Mouse (Mus musculus) cortical plate, adult 2 months (tissue): Measurements from ENCODE around the gene Tubgcp6. TPM values are rescaled to one million over a fixed set of nuclear protein-coding genes. Genes with fewer than 3 reads are reported as not detected.

ENCODE experiments used
- H3K27ac ChIP-seq: fragments of 200-500 bp; 2 replicates; pipeline ENCODE4 v1.5.1; 2012; ENCODE audit warnings: low read length, control low read depth, inconsistent platforms; ENCODE audit not compliant: insufficient read depth
- H3K4me1 ChIP-seq: fragments of 200-500 bp; 2 replicates; pipeline ENCODE4 v1.6.1; 2011; ENCODE audit warnings: low read length; ENCODE audit not compliant: control insufficient read depth, insufficient read depth
- H3K4me3 ChIP-seq: fragments of 200-500 bp; 2 replicates; pipeline ENCODE4 v1.5.1; 2011; ENCODE audit warnings: mild to moderate bottlenecking, low read length, control low read depth; ENCODE audit not compliant: insufficient read depth
- CTCF ChIP-seq: fragments of 200-500 bp; IDR thresholded peaks from 2 replicates; pipeline ENCODE4 v1.5.1; 2011; ENCODE audit warnings: mild to moderate bottlenecking, control low read depth, low read length; ENCODE audit not compliant: insufficient read depth; ENCODE audit errors: extremely low read depth
- POLR2A ChIP-seq: fragments of 200-500 bp; IDR thresholded peaks from 2 replicates; pipeline ENCODE4 v1.6.1; 2011; ENCODE audit warnings: mild to moderate bottlenecking, low read length, control low read depth; ENCODE audit not compliant: insufficient read depth; ENCODE audit errors: extremely low read depth
- polyA plus RNA-seq: library from polyadenylated mRNA; depleted of rRNA; stranded (reverse); fragments of >200 nt; gene quantifications from 2 replicates; pipeline ENCODE4 v1.2.3, GENCODE M21; 2012

The Tubgcp6 gene
- polyA plus RNA-seq, 1 experiment = 31.8 TPM

DNA sequence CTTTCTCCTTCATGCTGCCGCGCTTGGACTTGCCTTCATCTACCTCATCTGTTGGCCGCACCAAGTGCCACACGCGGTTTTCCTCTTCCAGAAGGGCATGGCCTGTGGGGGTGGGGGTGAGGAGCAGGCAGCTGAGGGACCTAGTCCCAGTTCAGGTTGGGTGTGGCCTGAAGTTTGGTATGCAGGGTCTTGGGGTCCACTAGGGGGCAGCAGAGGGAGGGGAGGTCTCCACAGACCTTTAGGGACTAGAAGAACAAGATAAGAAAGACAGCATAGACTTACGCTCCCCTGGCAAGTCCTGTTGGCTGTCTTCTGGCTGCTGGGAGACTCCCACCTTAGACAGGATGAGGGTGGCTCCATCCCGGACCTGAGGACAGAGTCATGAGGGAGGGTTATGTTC, 35.0 kb upstream of the Tubgcp6 start:
- H3K4me3 ChIP-seq = no peak overlapping the region
- no peaks in the 10 kb centered on the region for H3K4me1 ChIP-seq
- TF ChIP-seq POLR2A = no peak
- peak; percentile 56 for TF ChIP-seq CTCF
- no peak overlapping the region for H3K27ac ChIP-seq

DNA sequence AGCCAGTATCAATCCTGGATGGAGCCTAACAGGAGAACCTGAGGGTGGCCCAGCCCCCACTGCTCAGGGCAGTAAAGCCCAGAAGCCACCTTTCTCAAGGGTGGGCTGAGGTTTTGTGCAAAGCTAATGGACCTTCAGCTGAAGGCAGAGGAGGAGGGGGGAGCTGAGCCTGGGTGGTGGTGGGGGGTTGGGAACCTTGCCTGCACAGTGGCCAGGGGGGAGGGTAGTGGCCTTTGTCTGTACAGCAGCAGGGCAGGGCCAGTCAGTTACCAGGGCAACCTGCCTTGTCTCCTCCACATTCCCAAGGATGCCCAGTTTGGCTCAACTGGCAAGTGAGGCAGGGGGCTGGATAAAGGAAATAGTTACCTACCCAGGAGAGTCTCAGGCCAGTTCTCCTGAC, 29.4 kb upstream of the Tubgcp6 start:
- Histone ChIP-seq H3K4me3 (no peak overlapping the region), H3K4me1 (0 out of 2 replicates have a peak, but pooled peaks cover 1% of the 10 kb centered on the region), H3K27ac (no peak overlapping the region)
- TF ChIP-seq POLR2A = no peak
- no peak for TF ChIP-seq CTCF

DNA sequence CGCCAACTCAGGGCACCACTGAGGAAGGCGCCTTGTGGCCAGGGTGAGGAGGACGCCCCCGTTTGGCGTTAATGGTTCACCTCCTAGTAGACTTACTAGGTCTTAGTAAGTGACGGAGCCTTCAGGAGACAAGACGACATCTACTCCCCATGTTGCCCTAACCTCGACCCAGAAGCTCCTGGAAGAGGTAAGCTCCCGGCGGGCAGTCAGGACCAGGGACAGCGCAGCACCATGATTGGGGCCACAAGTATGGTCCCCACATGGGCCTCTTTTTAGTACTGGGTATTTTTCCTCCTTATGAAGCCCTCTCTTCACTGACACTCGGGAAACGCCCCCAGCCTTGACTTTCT, 27.1 kb upstream of the Tubgcp6 start:
- Histone ChIP-seq H3K4me1 (peaks cover 3% of the 10 kb centered on the region), H3K27ac (no peak overlapping the region), H3K4me3 (peak overlapping the region; percentile 80; the same call in 1 of the 2 replicates)
- TF ChIP-seq POLR2A (no peak), CTCF (no peak)

DNA sequence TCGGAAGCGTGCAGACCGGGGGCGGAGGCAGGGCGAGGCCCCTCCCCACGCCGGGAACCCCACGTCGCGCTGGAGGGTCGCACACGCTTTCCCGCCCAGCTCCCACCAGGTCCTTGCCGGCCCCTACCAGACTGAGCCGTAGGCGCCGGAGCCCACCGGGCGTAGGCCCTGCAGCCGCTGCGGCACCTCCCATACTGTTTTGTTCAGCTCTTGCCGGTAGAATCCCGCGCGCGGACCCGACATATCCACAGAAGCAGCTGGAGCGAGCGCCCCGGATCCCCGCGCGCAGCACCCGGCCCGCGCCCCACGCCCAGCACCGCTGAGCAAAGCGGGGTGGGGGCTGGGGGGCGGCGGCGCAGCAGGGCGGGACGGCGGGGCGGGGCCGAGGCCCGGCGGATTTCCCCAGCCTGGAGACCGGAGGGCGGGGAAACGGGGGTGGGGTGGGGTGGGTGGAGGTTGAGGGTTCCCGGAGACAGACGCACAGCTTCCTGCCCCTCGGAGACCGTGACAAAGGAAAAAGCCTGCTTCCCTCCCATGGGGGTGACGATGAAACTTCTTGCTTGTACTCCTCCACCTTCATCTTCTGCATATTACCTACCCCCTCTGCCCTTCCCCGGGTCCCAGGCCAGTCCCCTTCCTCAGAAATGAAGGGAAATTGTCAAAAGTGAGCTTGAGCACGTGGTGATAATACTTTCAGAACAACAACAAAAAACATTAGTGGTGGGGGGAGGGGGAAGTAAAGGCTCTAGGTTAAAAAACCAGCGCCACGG, 26.5 kb upstream of the Tubgcp6 start, which contains the start of gene Mapk11:
TSS of gene Mapk11 (minus strand) at position 358 of the 770 bp plus-strand sequence.
- H3K4me1 ChIP-seq = peaks cover 3% of the 10 kb centered on the region
- H3K27ac ChIP-seq = peak within 1 kb of the TSS; percentile 78; the same call in 1 of the 2 replicates
- peak within 1 kb of the TSS; percentile 80 for H3K4me3 ChIP-seq
- TF ChIP-seq POLR2A = no peak

DNA sequence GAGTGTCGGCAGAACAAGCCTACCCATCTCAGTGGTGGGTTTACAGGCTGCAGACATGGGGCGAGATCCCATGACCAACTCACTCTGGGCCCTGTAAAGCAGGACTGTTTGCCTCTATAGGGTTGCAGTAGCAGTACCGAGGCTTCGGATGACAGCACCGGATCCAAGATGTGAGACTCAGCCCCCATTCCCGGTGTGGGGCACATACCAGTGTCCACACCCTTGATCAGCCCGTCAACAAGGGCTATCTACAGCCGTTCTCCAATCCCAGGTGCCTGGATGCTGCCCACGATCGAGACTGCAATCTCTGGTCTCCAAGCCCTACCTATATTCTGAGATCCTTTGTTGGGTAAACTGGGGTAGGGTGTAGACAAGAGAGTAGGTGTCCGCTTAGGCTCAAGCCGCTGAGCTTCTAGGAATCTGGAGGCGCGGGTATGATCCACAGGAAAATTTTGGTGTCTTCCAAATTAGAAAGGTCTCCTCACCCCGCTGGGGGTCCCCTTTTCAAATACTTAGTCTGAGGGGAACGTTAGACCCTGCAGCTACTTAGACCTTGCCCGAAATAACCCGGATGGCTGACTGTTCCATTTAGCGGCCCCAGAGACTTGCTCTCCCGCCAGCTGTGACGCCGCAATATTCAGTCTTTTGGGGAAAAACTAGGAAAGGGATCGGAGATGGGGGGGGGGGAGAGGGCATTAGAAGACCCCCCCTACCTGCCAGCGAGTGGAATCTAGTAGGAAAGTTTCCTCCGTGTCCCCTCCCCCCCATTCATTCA, 25.8 kb upstream of the Tubgcp6 start:
- TF ChIP-seq CTCF (no peak), POLR2A (no peak)
- Histone ChIP-seq H3K4me1 (peaks cover 3% of the 10 kb centered on the region), H3K4me3 (peak overlapping the region; percentile 80), H3K27ac (peak overlapping the region; percentile 78; the same call in 1 of the 2 replicates)

DNA sequence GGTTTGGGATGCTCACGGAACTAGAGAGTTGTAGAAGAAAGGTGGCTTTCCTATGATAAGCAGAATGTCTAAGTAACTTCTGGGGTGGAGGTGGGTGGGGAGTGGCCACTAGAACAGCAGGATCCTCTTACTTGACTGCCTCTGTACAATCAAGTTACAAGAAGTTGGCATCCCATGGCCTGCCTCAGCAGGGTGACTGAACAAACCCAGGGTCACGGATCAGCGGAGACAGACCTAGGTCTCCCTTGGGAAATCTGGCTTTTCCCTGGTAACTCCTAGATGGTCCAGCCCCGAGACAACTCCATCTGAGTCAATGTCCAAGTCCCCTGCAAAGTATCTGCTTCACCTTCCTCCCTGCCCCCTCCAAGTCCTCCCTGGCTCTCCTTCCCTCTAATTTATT, 25.0 kb upstream of the Tubgcp6 start:
- no peak for TF ChIP-seq CTCF
- TF ChIP-seq POLR2A = no peak
- peaks cover 3% of the 10 kb centered on the region for H3K4me1 ChIP-seq
- H3K27ac ChIP-seq = no peak overlapping the region
- peak overlapping the region; percentile 80 for H3K4me3 ChIP-seq

DNA sequence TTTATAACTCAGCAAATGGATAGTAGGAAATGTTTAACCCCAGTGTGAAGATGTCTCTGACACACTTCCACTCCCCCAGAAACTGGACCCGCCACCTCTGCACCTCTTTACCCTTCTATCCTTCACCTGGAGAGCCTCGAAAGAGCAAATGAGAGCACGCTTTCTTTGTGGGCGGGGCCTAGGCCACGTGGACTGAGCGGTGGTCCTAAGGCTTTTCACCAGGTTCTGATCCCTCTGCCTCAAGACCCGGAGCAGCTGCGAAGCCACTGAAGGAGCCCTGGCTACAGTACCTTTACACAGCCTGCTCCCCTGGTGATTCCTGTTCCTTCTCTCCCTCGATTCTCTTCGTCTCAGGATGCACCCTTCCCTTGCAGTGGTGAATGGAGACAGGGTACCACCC, 24.5 kb upstream of the Tubgcp6 start:
- no peak overlapping the region for H3K27ac ChIP-seq
- TF ChIP-seq POLR2A = no peak
- no peak for TF ChIP-seq CTCF
- H3K4me3 ChIP-seq = peak overlapping the region; percentile 80
- peaks cover 3% of the 10 kb centered on the region for H3K4me1 ChIP-seq

DNA sequence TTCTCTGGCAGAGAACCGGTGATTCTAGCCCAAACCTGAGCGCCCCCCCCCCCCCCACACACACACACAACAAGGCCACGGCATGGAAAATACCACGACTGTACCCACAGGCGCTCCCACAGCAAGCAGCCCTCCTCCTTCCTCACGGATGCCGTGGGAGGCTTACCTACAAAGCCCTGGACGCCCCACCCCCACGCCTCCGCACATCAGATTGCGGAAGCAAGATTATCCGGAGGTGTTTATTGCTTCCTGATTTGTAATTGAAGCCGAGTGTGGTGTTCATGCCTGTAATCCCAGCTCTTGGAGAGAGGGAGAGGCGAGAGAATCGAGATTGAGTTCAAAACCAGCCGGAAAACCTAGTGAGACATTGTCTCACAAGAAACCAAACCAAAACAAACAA, 24.1 kb upstream of the Tubgcp6 start:
- peak overlapping the region; percentile 80 for H3K4me3 ChIP-seq
- peaks cover 3% of the 10 kb centered on the region for H3K4me1 ChIP-seq
- TF ChIP-seq CTCF = no peak
- no peak for TF ChIP-seq POLR2A
- no peak overlapping the region for H3K27ac ChIP-seq

DNA sequence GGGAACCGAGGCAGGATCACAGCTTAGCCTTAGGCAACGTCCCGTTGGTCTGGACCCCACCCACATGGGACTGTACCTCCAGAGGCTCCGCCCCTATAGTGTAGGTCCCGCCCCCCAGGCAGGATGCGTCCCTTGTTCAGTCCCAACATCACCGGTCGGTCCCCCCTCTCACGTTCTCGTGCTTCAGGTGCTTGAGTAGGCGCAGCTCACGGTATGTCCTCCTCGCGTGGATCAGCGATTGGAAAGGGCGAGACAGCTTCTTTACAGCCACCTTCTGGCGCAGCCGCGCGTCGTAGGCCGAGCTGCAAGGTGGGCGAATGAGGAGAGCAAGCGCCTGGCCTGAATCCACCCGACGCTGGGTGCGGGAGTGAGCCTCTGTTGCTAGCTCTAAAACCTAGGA, 23.6 kb upstream of the Tubgcp6 start:
- Histone ChIP-seq H3K27ac (no peak overlapping the region), H3K4me1 (peaks cover 3% of the 10 kb centered on the region), H3K4me3 (peak overlapping the region; percentile 80)
- no peak for TF ChIP-seq CTCF
- no peak for TF ChIP-seq POLR2A
